Mouse (Mus musculus): ENCODE data around the gene Zer1. TPM values are rescaled to one million over a fixed set of nuclear protein-coding genes. Genes with fewer than 3 reads are reported as not detected.
"Not testable (repeated sequence)": the region's sequence is repeated elsewhere in the genome, so short reads cannot be mapped to it uniquely, and the experiment has no call there.

Zer1 gene
- 5.0 and 6.8 TPM in 2 replicates for polyA plus RNA-seq (2015; fragmentation: Nextera tagmentation; extraction: Ambion mirVana)

DNA sequence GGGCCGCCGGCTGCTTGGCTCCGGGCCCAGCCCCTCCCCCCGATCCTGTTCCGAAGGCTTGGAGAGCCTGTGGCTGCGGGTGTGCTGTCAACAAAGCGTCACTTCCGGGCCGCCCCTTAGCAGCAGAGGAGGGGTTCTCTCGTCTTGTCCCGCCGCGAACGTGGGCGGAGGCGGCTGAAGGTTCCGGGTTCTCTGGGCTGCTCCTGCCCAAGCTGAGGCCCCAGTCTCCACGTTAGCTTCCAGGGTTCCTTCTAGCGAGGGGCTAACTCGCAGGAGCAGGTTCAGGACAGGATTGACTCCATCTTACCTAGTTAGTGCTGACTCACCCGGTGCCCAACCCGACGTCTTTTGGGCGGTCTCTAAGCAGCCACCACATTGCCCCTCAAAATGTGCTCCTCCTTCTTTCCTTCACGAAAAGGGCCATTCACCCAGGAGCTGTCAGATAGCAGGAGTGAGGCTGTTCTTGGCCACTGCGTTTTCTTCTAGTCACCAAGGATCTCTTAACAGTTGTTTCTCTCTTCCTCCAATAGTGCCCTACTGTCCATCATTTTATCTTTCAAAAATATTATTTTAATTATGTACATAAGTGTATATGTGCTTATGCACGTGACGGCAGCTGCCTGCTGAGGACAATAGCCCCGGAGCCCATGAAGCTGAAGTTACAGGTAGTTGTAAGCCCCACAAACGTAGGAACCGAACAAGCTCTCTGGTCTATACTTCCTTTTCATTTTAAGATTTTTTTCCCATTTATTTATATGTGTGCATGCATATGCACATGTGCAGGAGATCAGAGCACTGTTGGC, at the start of gene Zer1:
Zer1 (minus strand) TSS at position 114 of the 803 bp plus-strand sequence.
- 9% methylated on average over 31 of the region's 31 CpGs for WGBS
- peak within 1 kb of the TSS; percentile 87 for H3K4me2 ChIP-seq

DNA sequence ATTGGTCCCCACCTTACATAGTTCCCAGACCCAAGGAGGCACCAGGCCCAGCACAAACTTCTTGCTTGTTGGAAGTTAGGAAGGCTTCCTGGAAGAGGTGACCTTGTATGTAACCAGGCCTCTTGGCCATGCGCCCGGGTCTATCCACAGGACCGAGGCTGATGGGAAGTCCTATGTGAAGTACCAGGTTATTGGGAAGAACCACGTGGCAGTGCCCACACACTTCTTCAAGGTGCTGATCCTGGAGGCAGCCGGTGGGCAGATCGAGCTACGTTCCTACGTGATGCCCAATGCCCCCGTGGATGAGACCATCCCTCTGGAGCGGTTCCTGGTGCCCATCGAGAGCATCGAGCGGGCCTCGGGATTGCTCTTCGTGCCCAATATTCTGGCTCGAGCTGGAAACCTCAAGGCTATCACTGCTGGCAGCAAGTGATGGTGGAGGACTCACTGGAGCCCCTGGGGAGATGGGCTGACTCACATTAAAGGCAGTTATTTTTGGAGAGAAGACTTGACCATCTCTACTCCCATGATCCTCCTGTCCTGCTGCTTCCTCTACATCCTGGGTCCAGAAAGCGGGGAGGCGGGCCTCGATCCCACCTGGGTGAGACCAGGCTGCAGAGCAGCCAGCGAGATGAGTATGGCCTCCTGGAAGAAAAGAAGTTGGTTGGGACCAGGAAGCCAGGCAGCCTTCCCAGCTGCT, 49.3 kb upstream of the Zer1 start:
- WGBS: 93% methylated on average over 20 of the region's 20 CpGs
- Histone ChIP-seq H3K9me3 (replicated peaks) (no peaks in the 10 kb centered on the region), H3K27me3 (no peaks in the 10 kb centered on the region), H3K36me3 (peaks cover 35% of the 10 kb centered on the region), H3K4me2 (no peak overlapping the region), H3K9ac (no peak overlapping the region), H3K4me3 (no peak overlapping the region), H3K4me1 (replicated peaks) (peaks cover 24% of the 10 kb centered on the region), H3K27ac (no peak overlapping the region)
- no peak for ATAC-seq (replicated peaks; ENCODE audit: insufficient number of reproducible peaks, insufficient read depth, low FRiP score, low read depth)

More for the DNA sequence above, at the start of gene Zer1:
- peak within 1 kb of the TSS; percentile 90 for H3K27ac ChIP-seq
- no peaks in the 10 kb centered on the region for H3K27me3 ChIP-seq
- H3K36me3 ChIP-seq: no peaks in the 10 kb centered on the region
- ATAC-seq (replicated peaks; ENCODE audit: insufficient number of reproducible peaks, insufficient read depth, low FRiP score, low read depth): peak; percentile 96
- H3K4me1 ChIP-seq (replicated peaks): peaks cover 16% of the 10 kb centered on the region
- peak within 1 kb of the TSS; percentile 93 for H3K4me3 ChIP-seq
- peak within 1 kb of the TSS; percentile 95 for H3K9ac ChIP-seq
- no peaks in the 10 kb centered on the region for H3K9me3 ChIP-seq (replicated peaks)

DNA sequence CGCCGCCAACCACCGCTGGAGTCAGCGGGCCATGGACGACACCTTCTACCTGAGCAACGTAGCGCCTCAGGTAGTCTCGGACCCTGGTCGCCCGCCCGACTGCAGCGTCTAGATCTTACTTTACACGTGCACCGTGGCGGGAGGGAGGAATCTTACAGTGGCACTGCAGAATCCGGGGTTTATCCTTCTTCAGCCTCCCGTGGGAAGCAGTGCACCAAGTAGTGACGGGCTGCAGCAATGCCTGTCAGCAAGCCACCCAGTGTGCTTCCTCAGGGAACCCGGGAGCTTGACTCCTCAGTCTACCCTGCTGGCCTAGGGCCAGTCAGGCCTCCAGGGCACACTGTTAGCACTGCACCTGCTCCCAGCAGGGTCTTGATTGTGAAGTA, 47.6 kb upstream of the Zer1 start:
- no peak for ATAC-seq (replicated peaks; ENCODE audit: insufficient number of reproducible peaks, insufficient read depth, low FRiP score, low read depth)
- H3K9ac ChIP-seq: peak overlapping the region; percentile 76
- peaks cover 35% of the 10 kb centered on the region for H3K36me3 ChIP-seq
- peak overlapping the region; percentile 62 for H3K4me3 ChIP-seq
- H3K9me3 ChIP-seq (replicated peaks): 0 out of 2 replicates have a peak, but pooled peaks cover under 1% of the 10 kb centered on the region
- peaks cover 12% of the 10 kb centered on the region for H3K4me1 ChIP-seq (replicated peaks)
- H3K27ac ChIP-seq: peak overlapping the region; percentile 96
- H3K27me3 ChIP-seq: no peaks in the 10 kb centered on the region
- peak overlapping the region; percentile 98 for H3K4me2 ChIP-seq
- WGBS: 1% methylated on average over 19 of the region's 19 CpGs

DNA sequence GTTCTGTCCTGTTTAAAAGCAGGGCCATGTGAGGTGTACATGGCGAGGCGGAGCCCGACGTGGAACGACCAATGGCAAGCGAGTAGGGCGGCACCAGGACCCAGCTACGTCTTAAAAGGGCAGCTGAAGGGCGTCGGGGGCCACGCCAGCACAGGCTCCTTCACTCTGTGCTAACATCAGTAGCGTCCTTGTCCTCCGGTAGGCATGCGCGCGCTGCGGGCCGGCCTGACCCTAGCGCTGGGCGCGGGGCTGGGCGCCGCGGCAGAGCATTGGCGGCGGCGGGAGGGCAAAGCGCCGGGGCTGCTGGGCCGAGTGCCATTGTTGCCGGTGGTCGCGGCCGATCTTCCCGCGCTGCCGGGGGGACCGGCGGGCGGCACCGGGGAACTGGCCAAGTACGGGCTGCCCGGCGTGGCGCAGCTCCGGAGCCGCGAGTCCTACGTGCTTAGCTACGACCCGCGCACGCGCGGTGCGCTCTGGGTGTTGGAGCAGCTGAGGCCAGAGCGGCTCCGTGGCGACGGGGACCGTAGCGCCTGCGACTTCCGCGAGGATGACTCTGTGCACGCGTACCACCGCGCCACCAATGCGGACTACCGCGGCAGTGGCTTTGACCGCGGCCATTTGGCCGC, 47.1 kb upstream of the Zer1 start, which contains the start of gene Endog:
Endog (plus strand) TSS at position 123 of the 626 bp plus-strand sequence.
- Histone ChIP-seq H3K4me2 (peak within 1 kb of the TSS; percentile 98), H3K36me3 (peaks cover 34% of the 10 kb centered on the region), H3K27ac (peak within 1 kb of the TSS; percentile 96), H3K4me1 (replicated peaks) (peaks cover 10% of the 10 kb centered on the region), H3K4me3 (peak within 1 kb of the TSS; percentile 62), H3K9me3 (replicated peaks) (0 out of 2 replicates have a peak, but pooled peaks cover 5% of the 10 kb centered on the region), H3K27me3 (no peaks in the 10 kb centered on the region), H3K9ac (peak within 1 kb of the TSS; percentile 76)
- ATAC-seq (replicated peaks; ENCODE audit: insufficient number of reproducible peaks, insufficient read depth, low FRiP score, low read depth): peak; percentile 95
- under 1% methylated on average over 70 of the region's 75 CpGs for WGBS

DNA sequence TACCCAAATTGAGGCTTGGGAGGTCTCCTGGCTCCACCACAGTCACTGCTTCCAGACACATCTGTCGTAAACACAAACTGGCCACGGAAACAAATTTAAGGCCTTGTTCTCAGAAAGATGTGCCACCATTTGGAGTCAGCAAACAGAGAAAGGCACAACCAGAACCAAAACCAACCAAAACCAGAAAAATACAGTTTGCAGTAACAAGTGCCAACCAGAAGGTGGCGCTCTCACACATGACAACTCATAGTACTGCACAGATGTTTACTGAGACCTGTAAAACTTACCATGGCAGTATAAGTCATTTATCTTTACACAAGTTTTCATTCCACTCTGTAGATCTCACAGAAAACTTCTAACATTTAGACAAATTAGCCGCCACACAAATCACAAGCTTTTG, 42.3 kb upstream of the Zer1 start:
- Histone ChIP-seq H3K4me3 (no peak overlapping the region), H3K4me1 (replicated peaks) (no peaks in the 10 kb centered on the region; the same call in 1 of the 2 replicates), H3K9ac (no peak overlapping the region), H3K27me3 (no peaks in the 10 kb centered on the region), H3K27ac (no peak overlapping the region), H3K9me3 (replicated peaks) (0 out of 2 replicates have a peak, but pooled peaks cover 6% of the 10 kb centered on the region), H3K36me3 (no peaks in the 10 kb centered on the region), H3K4me2 (no peak overlapping the region)
- 53% methylated on average over 4 of the region's 4 CpGs for WGBS
- ATAC-seq (replicated peaks; ENCODE audit: insufficient number of reproducible peaks, insufficient read depth, low FRiP score, low read depth): no peak

DNA sequence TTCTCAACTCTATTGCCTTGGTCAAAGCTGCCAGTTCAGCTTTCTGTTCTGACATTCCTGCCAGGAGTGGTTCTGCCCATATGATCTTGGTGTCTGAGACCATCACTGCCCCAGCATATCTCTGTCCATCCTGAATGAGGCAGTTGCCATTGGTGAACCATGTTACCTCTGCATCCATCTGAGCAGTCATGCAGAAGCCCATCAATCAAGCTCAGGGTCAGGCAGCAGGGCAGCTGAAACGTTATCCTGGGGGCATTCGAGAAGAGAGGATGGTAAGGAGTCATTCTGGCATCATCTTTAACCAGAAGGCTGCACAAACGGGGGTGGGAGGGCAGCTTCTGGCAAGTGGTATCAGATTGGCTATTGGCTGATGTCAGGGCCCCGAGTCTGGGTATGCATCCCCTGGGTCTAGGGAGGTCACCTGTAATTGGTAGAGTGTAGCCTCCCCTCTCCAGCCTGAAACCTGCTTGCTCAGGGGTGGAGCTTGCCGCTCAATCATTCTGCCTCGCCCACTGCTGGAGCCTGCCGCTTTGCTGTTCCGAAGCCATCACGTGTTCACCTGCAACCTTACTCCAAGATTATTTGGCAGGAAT, 40.1 kb upstream of the Zer1 start:
- no peak overlapping the region for H3K4me3 ChIP-seq
- 0 out of 2 replicates have a peak, but pooled peaks cover 6% of the 10 kb centered on the region for H3K9me3 ChIP-seq (replicated peaks)
- 58% methylated on average over 9 of the region's 9 CpGs for WGBS
- H3K36me3 ChIP-seq: no peaks in the 10 kb centered on the region
- no peaks in the 10 kb centered on the region for H3K27me3 ChIP-seq
- no peak overlapping the region for H3K27ac ChIP-seq
- H3K9ac ChIP-seq: no peak overlapping the region
- H3K4me1 ChIP-seq (replicated peaks): no peaks in the 10 kb centered on the region
- H3K4me2 ChIP-seq: no peak overlapping the region
- no peak for ATAC-seq (replicated peaks; ENCODE audit: insufficient number of reproducible peaks, insufficient read depth, low FRiP score, low read depth)

DNA sequence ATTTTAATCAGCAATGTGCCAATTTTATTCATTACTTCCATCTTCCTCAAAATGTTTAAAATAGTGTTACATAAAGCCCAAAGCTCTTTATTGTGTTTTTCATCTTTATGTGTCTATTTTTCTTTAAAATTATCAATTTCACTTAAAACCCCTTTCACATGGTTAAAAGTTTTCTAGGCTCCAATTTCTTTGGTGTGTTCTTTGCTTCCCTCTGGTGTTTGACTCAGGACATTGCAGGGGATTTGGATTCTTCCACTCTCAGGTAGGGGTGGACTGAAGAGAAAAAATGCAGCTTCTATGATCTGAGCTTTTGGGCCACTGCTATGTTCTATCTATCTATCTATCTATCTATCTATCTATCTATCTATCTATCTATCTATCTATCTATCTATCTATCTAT, 37.4 kb upstream of the Zer1 start:
- no peaks in the 10 kb centered on the region for H3K36me3 ChIP-seq
- H3K27ac ChIP-seq: no peak overlapping the region
- no peaks in the 10 kb centered on the region for H3K27me3 ChIP-seq
- no peak overlapping the region for H3K4me3 ChIP-seq
- no peak overlapping the region for H3K9ac ChIP-seq
- no peaks in the 10 kb centered on the region for H3K4me1 ChIP-seq (replicated peaks)
- no peak for ATAC-seq (replicated peaks; ENCODE audit: insufficient number of reproducible peaks, insufficient read depth, low FRiP score, low read depth)
- H3K9me3 ChIP-seq (replicated peaks): 0 out of 2 replicates have a peak, but pooled peaks cover 4% of the 10 kb centered on the region
- H3K4me2 ChIP-seq: no peak overlapping the region

DNA sequence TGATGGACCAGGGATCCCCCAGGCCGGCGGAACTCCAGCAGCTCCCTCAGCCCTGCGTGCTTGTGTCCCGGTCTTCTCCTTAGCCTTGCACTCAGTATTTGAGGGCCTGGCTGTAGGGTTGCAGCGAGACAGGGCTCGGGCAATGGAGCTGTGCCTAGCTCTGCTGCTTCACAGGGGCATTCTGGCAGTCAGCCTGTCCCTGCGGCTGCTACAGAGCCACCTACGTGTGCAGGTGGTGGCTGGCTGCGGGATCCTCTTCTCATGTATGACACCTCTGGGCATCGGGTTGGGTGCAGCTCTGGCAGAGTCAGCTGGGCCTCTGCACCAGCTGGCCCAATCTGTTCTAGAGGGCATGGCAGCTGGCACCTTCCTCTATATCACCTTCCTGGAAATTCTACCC, 35.5 kb upstream of the Zer1 start:
- not testable (repeated sequence) for H3K9me3 ChIP-seq (replicated peaks); H3K27me3 ChIP-seq; H3K4me2 ChIP-seq; H3K9ac ChIP-seq; H3K4me3 ChIP-seq; ATAC-seq (replicated peaks; ENCODE audit: insufficient number of reproducible peaks, insufficient read depth, low FRiP score, low read depth); H3K27ac ChIP-seq; H3K36me3 ChIP-seq; H3K4me1 ChIP-seq (replicated peaks)
- 81% methylated on average over 6 of the region's 10 CpGs for WGBS

DNA sequence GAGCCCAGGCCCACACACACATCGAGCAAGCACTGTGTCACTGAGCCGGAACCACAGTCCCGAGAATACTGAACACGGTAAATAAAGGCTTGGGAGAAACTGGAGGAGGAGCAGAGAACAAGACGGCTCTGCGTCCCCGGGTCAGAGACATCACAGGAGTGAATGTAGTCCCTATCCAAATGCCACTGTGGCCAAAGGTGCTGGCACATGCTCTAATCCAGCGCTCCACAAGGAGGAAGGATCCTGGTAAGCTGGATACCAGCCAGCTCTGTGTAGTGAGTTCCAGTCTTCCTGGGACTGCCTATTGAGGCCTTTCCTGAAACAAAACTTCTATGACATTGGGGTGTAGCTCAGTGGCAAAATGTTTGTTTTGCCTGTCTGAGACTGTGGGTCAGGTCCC, 28.2 kb upstream of the Zer1 start:
- no peaks in the 10 kb centered on the region for H3K9me3 ChIP-seq (replicated peaks)
- 82% methylated on average over 8 of the region's 8 CpGs for WGBS
- no peak overlapping the region for H3K27ac ChIP-seq
- H3K9ac ChIP-seq: no peak overlapping the region
- H3K27me3 ChIP-seq: no peaks in the 10 kb centered on the region
- no peak overlapping the region for H3K4me2 ChIP-seq
- peaks cover 26% of the 10 kb centered on the region for H3K36me3 ChIP-seq
- no peak overlapping the region for H3K4me3 ChIP-seq
- ATAC-seq (replicated peaks; ENCODE audit: insufficient number of reproducible peaks, insufficient read depth, low FRiP score, low read depth): no peak
- H3K4me1 ChIP-seq (replicated peaks): no peaks in the 10 kb centered on the region

DNA sequence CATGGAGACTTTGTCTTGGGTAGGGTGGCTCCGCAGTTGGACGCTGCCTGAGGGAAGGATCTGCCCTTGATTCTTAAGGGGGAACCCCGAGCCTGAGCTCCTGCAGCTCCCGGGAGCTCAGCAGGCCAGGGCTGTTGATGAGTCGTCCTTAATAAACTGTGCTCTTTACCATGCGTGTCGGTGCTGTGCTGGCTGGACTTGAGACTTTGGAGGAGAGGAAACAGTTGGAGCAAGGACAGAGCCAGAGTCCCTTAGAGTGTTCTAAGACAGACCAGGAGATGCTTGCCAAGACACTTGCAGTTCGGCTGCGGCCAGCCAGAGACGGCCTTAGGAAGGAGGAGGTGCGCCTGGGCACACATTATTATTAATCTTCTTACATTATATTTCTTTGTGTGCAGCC, 27.5 kb upstream of the Zer1 start:
- WGBS: 80% methylated on average over 11 of the region's 11 CpGs
- H3K27me3 ChIP-seq: no peaks in the 10 kb centered on the region
- H3K4me2 ChIP-seq: no peak overlapping the region
- no peaks in the 10 kb centered on the region for H3K4me1 ChIP-seq (replicated peaks)
- H3K4me3 ChIP-seq: no peak overlapping the region
- ATAC-seq (replicated peaks; ENCODE audit: insufficient number of reproducible peaks, insufficient read depth, low FRiP score, low read depth): no peak
- no peak overlapping the region for H3K27ac ChIP-seq
- peaks cover 34% of the 10 kb centered on the region for H3K36me3 ChIP-seq
- no peaks in the 10 kb centered on the region for H3K9me3 ChIP-seq (replicated peaks)
- no peak overlapping the region for H3K9ac ChIP-seq

DNA sequence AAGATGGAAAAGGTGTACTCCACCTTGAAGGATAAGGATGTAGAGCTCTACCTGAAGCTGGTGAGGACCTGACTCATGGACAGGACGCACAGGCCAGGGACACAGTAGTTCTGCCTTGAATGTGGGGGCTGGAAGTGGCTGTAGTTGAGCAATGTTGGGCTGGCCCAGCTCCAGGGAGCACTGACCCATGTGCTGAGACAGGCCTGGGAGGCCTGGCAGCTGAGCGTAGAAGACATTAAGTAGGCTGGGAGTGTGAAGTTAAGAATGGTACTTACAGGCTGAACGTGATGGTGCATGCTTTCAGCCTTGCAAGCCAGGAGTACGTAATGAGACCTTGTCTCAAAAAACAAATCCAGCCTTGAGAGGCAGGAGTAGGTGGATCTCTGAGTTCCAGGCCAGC, 23.1 kb upstream of the Zer1 start:
- Histone ChIP-seq H3K4me1 (replicated peaks) (no peaks in the 10 kb centered on the region), H3K4me3 (no peak overlapping the region), H3K27me3 (no peaks in the 10 kb centered on the region), H3K4me2 (no peak overlapping the region), H3K9ac (no peak overlapping the region), H3K36me3 (peaks cover 64% of the 10 kb centered on the region), H3K27ac (no peak overlapping the region), H3K9me3 (replicated peaks) (no peaks in the 10 kb centered on the region)
- ATAC-seq (replicated peaks; ENCODE audit: insufficient number of reproducible peaks, insufficient read depth, low FRiP score, low read depth): no peak
- WGBS: 80% methylated on average over 4 of the region's 4 CpGs
